Mouse (Mus musculus): Measurements from ENCODE around the gene Rpf1.

DNA sequence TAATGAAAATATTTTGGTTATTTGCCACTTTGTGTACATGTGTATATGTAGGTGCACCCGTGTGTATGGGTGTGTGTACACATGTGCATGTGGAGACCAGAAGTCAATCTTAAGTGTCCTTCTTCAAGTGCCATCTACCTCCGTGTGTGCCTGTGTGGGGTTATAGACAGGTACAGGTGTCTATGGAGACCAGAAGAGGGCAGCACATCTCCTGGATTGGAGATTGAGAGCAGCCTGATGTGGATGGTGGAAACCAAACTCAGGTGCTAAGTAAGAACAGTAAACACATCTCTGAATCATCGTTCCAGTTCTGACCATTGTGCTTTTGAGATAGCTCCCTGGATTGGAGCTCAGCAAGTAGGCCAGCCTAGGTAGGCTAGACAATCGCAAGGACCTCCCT lies 34.8 kb downstream of the Rpf1 start:
- no peak for TF ChIP-seq CTCF (IDR thresholded peaks at IDR 0.05; ENCODE audit: low read depth)
- TF ChIP-seq EP300 (IDR thresholded peaks at IDR 0.05; ENCODE audit: low read depth), result no peak
